Mouse (Mus musculus): ENCODE measurements around the gene Amigo2. TPM values are rescaled to one million over a fixed set of nuclear protein-coding genes. Genes with fewer than 3 reads are reported as not detected.

The Amigo2 gene
- polyA plus RNA-seq, 1 experiment from 2014 or later, result 3.4 TPM

DNA sequence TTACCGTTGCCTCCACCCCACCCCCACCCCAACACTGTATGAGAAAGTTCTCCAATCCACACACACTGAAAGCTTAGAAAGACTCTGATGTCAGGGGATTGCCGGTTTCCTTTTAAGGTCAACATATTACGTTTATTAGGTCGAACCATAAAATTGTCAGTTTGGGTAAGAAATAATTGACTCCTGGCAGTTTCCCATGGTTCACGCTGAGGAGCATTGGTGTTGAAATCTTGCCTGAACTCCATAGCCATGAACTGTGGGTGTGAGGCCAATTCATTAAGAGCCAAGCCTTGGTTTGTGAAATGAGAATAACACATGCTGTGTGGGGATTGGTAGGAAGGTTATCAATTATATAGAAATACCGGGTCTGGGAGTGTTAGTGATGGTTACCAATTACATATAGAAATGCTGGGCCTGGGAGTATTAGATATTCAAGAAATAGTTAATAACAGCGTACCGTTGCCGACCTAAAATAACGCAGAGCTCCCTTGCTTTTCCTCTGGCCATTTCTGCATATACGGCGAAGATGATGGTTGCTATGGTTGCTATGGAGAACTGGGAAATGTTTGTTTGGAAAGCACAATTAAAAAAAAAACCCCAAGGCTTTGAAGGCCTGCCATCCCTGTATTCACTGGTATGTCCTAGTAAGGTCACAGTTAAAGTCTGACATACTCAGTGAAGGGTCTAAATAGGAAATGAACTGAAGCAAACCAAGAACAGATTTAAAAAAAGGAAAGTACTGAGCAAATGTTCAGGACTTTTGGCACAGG is 28.7 kb upstream of the Amigo2 start:
- Histone ChIP-seq H3K4me1 (replicated peaks; ENCODE audit: control insufficient read depth, insufficient read depth, low read length) (no peaks in the 10 kb centered on the region), H3K4me3 (ENCODE audit: low read depth, low read length) (no peak overlapping the region), H3K27ac (ENCODE audit: low read depth, low read length) (no peak overlapping the region), H3K9me3 (ENCODE audit: control insufficient read depth, low read length) (no peaks in the 10 kb centered on the region), H3K27me3 (ENCODE audit: control insufficient read depth, insufficient read depth, low read length) (no peaks in the 10 kb centered on the region), H3K9ac (ENCODE audit: low read length) (no peak overlapping the region), H3K36me3 (ENCODE audit: control insufficient read depth, insufficient read depth, low read length) (no peaks in the 10 kb centered on the region), H3K4me2 (ENCODE audit: low read depth, low read length, severe bottlenecking) (no peak overlapping the region)
- DNase-seq (ENCODE audit: low spot score), result no peak
- 90% methylated on average over 12 of the region's 12 CpGs for WGBS
- ATAC-seq (replicated peaks; ENCODE audit: low FRiP score), result no peak

DNA sequence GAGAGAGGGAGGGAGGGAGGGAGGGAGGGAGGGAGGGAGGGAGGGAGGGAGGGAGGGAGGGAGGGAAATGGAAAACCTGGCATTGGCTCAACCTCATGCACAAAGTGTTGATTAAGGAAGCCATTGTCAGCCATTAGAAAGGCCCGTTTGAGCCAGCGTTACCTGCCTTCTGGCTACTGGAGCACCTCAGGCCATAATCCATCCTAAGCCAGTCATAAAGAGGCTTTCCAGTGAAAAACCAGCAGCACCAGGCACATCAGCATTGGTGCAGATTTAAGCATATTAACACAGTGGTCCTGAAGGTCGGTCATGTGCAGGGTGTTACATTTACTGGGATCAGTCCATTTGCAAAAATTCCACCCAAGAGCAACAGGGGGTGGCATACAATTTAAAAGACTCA is 25.7 kb upstream of the Amigo2 start:
- ATAC-seq (replicated peaks; ENCODE audit: low FRiP score), result no peak
- Histone ChIP-seq H3K27me3 (ENCODE audit: control insufficient read depth, insufficient read depth, low read length) (no peaks in the 10 kb centered on the region), H3K4me2 (ENCODE audit: low read depth, low read length, severe bottlenecking) (no peak overlapping the region), H3K27ac (ENCODE audit: low read depth, low read length) (no peak overlapping the region), H3K9ac (ENCODE audit: low read length) (no peak overlapping the region), H3K36me3 (ENCODE audit: control insufficient read depth, insufficient read depth, low read length) (no peaks in the 10 kb centered on the region), H3K4me3 (ENCODE audit: low read depth, low read length) (no peak overlapping the region), H3K9me3 (ENCODE audit: control insufficient read depth, low read length) (no peaks in the 10 kb centered on the region), H3K4me1 (replicated peaks; ENCODE audit: control insufficient read depth, insufficient read depth, low read length) (no peaks in the 10 kb centered on the region)
- 76% methylated on average over 3 of the region's 3 CpGs for WGBS
- DNase-seq (ENCODE audit: low spot score), result no peak

DNA sequence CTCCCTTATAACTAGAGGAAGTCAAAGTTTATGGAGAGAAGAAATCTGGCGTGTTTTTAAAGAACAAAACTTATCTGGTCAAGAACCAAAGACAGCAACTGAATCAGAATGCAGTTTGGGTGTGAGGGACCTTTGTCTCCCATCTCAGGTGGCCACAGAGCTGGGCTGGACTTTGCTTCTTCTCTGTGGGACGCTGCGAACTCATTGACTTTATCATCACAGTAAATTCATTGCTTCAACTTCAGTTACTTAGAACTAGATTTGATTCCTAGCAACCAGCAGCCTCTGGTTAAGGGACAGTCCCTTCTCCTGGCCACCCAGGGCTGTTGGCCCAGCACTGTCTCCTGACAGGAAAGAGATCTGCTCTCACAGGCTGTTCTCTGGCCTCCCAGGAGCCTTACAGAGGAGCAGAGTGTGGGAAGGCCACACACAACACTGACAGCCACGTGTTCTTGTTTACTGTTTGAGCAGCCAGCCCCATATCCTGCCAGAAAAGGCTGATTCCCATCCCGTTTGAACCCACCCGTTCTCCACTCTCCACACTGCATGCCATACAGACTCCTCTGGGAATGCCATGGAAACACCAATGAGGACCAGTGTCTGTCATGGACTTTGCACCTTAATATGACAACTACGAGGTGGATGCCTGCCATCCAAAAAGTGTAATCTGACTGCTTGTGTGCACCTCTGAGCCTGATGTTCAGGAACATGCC is 25.1 kb upstream of the Amigo2 start:
- Histone ChIP-seq H3K4me2 (ENCODE audit: low read depth, low read length, severe bottlenecking) (no peak overlapping the region), H3K9ac (ENCODE audit: low read length) (no peak overlapping the region), H3K27me3 (ENCODE audit: control insufficient read depth, insufficient read depth, low read length) (no peaks in the 10 kb centered on the region), H3K9me3 (ENCODE audit: control insufficient read depth, low read length) (no peaks in the 10 kb centered on the region), H3K27ac (ENCODE audit: low read depth, low read length) (no peak overlapping the region), H3K4me3 (ENCODE audit: low read depth, low read length) (no peak overlapping the region), H3K36me3 (ENCODE audit: control insufficient read depth, insufficient read depth, low read length) (no peaks in the 10 kb centered on the region), H3K4me1 (replicated peaks; ENCODE audit: control insufficient read depth, insufficient read depth, low read length) (no peaks in the 10 kb centered on the region)
- no peak for DNase-seq (ENCODE audit: low spot score)
- WGBS, result 60% methylated on average over 7 of the region's 7 CpGs
- ATAC-seq (replicated peaks; ENCODE audit: low FRiP score), result no peak

DNA sequence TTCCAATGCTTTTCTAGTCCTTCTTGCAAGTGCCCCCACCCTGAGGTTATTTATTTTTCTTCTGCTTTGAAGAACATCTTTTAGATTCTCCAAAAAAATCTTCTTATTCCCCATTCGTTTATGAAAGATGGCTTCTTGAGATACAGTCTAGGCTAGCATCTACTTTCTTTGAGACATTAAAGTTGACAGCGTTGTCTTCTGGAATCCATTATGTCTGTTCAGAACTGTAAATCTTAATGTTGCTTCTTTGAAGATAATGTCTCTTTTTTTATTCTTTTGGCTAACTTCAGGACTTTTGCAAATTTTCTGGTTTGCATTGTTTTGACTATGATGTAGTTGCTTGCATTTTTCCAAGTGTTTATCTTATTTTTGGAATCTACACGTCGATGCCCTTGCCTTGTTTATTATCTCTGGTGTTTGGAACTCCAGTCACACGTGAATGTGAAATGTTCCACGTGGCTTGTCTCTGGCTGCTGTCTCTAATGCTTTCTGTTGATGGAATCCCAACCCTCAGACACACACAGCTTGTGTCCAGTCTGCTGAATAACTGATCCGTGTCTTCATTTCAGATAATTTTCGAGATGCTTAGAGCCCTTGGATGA is 20.1 kb upstream of the Amigo2 start:
- DNase-seq (ENCODE audit: low spot score) (no peak), ATAC-seq (replicated peaks; ENCODE audit: low FRiP score) (no peak)
- H3K9ac ChIP-seq (ENCODE audit: low read length), result no peak overlapping the region
- H3K4me2 ChIP-seq (ENCODE audit: low read depth, low read length, severe bottlenecking), result no peak overlapping the region
- H3K27ac ChIP-seq (ENCODE audit: low read depth, low read length), result no peak overlapping the region
- H3K4me3 ChIP-seq (ENCODE audit: low read depth, low read length), result no peak overlapping the region
- no peaks in the 10 kb centered on the region for H3K36me3 ChIP-seq (ENCODE audit: control insufficient read depth, insufficient read depth, low read length)
- no peaks in the 10 kb centered on the region for H3K27me3 ChIP-seq (ENCODE audit: control insufficient read depth, insufficient read depth, low read length)
- 83% methylated on average over 8 of the region's 8 CpGs for WGBS
- H3K9me3 ChIP-seq (ENCODE audit: control insufficient read depth, low read length), result no peaks in the 10 kb centered on the region
- H3K4me1 ChIP-seq (replicated peaks; ENCODE audit: control insufficient read depth, insufficient read depth, low read length), result no peaks in the 10 kb centered on the region

DNA sequence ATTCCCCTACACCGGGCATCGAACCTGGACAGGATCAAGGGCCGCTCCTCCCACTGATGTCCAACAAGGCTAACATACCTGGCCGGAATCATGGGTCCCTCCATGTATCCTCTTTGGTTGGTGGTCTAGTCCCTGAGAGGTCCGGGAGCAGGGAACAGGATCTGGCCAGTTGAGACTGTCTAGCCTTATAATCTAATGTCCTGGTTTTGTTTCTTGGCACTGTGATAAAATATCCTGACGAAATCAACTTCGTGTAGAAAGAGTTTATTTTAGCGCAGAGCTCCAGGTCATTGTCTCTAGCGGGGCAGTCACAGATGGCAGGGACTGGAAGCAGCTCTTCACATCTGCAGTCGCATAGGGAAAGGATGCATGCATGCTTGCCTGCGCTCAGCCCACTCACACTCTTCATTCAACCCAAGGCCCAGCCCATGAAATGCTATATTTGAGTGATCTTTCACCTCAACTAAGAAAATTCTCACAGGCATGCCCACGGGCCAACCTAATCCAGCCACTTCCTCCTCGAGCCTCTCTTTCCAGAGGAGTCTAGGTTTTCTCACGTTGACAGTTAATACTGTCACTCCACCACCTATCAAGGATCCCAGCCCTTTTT is 19.3 kb upstream of the Amigo2 start:
- Histone ChIP-seq H3K36me3 (ENCODE audit: control insufficient read depth, insufficient read depth, low read length) (no peaks in the 10 kb centered on the region), H3K4me1 (replicated peaks; ENCODE audit: control insufficient read depth, insufficient read depth, low read length) (no peaks in the 10 kb centered on the region), H3K4me2 (ENCODE audit: low read depth, low read length, severe bottlenecking) (no peak overlapping the region), H3K4me3 (ENCODE audit: low read depth, low read length) (no peak overlapping the region), H3K9me3 (ENCODE audit: control insufficient read depth, low read length) (no peaks in the 10 kb centered on the region), H3K27me3 (ENCODE audit: control insufficient read depth, insufficient read depth, low read length) (no peaks in the 10 kb centered on the region), H3K9ac (ENCODE audit: low read length) (no peak overlapping the region), H3K27ac (ENCODE audit: low read depth, low read length) (no peak overlapping the region)
- WGBS, result 85% methylated on average over 13 of the region's 14 CpGs
- DNase-seq (ENCODE audit: low spot score) (no peak), ATAC-seq (replicated peaks; ENCODE audit: low FRiP score) (no peak)

DNA sequence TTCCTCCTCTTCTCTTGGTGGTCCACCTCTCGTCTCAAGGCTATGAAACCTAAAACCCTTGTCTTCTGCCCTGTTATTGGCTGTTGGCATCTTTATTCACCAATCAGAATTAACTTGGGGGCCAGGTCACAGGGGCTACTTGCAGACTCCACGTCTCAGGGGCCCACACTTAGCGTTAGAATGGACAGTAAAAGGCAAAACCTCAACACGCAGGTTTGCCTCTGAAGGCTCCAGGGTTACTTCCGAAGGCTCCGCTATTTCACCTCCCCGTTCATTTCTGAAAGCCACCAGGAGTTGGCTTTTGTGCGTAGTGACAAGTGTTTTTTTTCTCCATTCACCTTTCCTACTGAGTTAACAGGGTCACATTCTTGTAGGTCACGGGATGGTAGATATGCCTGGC is 15.2 kb upstream of the Amigo2 start:
- H3K4me2 ChIP-seq (ENCODE audit: low read depth, low read length, severe bottlenecking), result no peak overlapping the region
- H3K27me3 ChIP-seq (ENCODE audit: control insufficient read depth, insufficient read depth, low read length), result no peaks in the 10 kb centered on the region
- H3K4me3 ChIP-seq (ENCODE audit: low read depth, low read length), result no peak overlapping the region
- no peaks in the 10 kb centered on the region for H3K4me1 ChIP-seq (replicated peaks; ENCODE audit: control insufficient read depth, insufficient read depth, low read length)
- no peak overlapping the region for H3K27ac ChIP-seq (ENCODE audit: low read depth, low read length)
- DNase-seq (ENCODE audit: low spot score) (no peak), ATAC-seq (replicated peaks; ENCODE audit: low FRiP score) (no peak)
- H3K36me3 ChIP-seq (ENCODE audit: control insufficient read depth, insufficient read depth, low read length), result no peaks in the 10 kb centered on the region
- no peak overlapping the region for H3K9ac ChIP-seq (ENCODE audit: low read length)
- 78% methylated on average over 9 of the region's 9 CpGs for WGBS
- no peaks in the 10 kb centered on the region for H3K9me3 ChIP-seq (ENCODE audit: control insufficient read depth, low read length)

DNA sequence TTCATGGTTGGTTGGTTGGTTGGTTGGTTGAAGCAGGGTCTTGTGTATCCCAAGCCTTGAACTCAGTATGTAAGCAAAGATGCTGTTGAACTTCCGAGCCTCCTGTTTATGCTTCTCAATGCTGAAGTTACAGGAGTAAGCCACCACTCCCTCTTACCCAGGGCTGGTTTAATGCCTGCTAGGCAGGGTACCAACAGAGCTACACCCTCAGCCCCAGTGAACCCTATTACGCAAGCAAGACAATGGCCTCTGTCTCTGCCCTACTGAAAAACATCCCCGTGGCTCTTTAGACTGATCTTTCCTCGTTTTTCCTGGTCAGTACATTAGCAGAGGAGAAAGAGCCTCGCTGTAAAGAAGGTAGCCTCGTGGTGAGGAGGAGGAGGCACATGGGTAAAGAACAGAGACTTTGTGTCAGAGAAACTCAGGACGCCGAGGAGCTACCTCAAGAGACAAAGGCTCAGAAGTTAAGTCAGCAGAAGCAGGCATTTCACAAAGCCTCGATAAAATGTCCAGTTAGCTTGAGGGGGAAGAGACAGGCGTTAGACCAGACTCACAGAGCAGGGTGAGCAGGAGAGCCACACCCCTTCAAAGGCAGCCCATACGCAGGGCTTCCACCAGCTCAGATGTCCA is 13.0 kb upstream of the Amigo2 start:
- Histone ChIP-seq H3K4me3 (ENCODE audit: low read depth, low read length) (no peak overlapping the region), H3K27ac (ENCODE audit: low read depth, low read length) (no peak overlapping the region), H3K4me1 (replicated peaks; ENCODE audit: control insufficient read depth, insufficient read depth, low read length) (no peaks in the 10 kb centered on the region), H3K9me3 (ENCODE audit: control insufficient read depth, low read length) (no peaks in the 10 kb centered on the region), H3K27me3 (ENCODE audit: control insufficient read depth, insufficient read depth, low read length) (no peaks in the 10 kb centered on the region), H3K4me2 (ENCODE audit: low read depth, low read length, severe bottlenecking) (no peak overlapping the region), H3K36me3 (ENCODE audit: control insufficient read depth, insufficient read depth, low read length) (no peaks in the 10 kb centered on the region), H3K9ac (ENCODE audit: low read length) (no peak overlapping the region)
- DNase-seq (ENCODE audit: low spot score), result no peak
- WGBS, result 78% methylated on average over 11 of the region's 11 CpGs
- ATAC-seq (replicated peaks; ENCODE audit: low FRiP score), result no peak

DNA sequence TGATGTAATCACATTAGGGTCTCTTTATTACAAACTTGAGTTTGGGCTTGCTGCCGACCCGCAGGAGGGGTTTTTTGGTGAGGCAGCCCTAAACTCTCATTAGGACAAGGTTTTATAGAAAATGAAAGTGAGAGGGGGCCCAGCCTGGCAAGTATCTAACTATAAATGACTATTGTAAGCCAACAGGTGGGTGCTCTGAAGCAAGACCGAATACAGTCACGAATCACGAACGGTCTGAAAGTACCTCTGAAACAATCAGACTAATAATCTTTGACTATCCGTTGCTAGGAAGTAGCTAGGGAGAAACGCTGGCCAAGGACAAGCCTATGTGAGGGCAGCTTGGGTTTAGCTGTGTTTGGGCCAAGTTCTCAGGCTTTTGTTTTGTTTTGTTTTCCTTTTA is 12.2 kb upstream of the Amigo2 start:
- H3K9ac ChIP-seq (ENCODE audit: low read length), result no peak overlapping the region
- no peak overlapping the region for H3K27ac ChIP-seq (ENCODE audit: low read depth, low read length)
- H3K27me3 ChIP-seq (ENCODE audit: control insufficient read depth, insufficient read depth, low read length), result no peaks in the 10 kb centered on the region
- ATAC-seq (replicated peaks; ENCODE audit: low FRiP score) (no peak), DNase-seq (ENCODE audit: low spot score) (no peak)
- no peaks in the 10 kb centered on the region for H3K36me3 ChIP-seq (ENCODE audit: control insufficient read depth, insufficient read depth, low read length)
- no peaks in the 10 kb centered on the region for H3K9me3 ChIP-seq (ENCODE audit: control insufficient read depth, low read length)
- H3K4me2 ChIP-seq (ENCODE audit: low read depth, low read length, severe bottlenecking), result no peak overlapping the region
- no peak overlapping the region for H3K4me3 ChIP-seq (ENCODE audit: low read depth, low read length)
- WGBS, result 92% methylated on average over 8 of the region's 8 CpGs
- no peaks in the 10 kb centered on the region for H3K4me1 ChIP-seq (replicated peaks; ENCODE audit: control insufficient read depth, insufficient read depth, low read length)

Measured in forebrain, embryonic 11.5 days (tissue).